Mouse (Mus musculus) cerebellum, adult (tissue): ENCODE data around the gene Hsdl2.
"Not testable (repeated sequence)": the region's sequence is repeated elsewhere in the genome, so short reads cannot be mapped to it uniquely, and the experiment has no call there.

Experiments used
- ATAC-seq: cut with Nextera tagmentation; 2 replicates; pipeline ENCODE4 v1.9.2; 2017; ENCODE audit warnings: mild to moderate bottlenecking, moderate library complexity, mixed read lengths; ENCODE audit not compliant: insufficient number of reproducible peaks, low FRiP score, low TSS enrichment

Gene Hsdl2

DNA sequence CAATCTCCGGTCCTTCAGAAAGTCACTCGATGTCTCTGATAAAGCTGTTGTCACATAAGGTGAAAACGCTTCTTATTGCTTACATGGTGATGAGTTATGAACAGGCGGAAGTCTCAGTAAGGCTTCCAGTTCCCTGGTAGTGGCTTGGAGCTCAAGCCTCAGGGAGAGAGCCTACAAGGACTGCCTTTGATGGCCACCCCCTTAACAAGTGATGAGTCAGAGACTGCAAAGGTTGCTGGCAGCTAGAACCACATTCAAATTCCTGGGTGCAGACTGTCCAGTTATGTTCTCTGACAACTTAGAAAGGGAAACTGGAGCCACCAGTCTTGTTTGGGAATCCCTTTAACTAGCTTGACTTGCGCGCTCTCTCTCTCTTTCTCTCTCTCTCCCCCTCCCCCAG is 21.2 kb upstream of the Hsdl2 start:
- ATAC-seq, result no peak

DNA sequence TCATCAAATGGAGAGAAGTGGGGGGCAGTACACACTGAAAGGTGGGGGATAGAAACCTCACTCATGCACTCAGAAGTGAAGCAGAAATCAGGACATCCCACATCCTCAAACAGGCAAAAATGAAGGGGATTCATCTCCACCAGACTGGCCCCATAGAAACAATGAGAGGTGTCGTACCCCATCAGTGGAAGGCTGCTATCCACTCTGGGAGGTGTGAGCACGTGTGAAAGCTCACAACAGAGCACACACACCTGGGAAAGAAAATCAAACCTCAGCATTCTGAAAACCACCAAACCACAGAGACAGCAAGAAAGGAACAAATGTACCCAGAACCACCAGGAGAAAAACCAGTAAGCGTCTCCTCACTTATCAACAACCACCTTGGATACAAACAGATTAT is 17.2 kb upstream of the Hsdl2 start:
- ATAC-seq, result no peak

DNA sequence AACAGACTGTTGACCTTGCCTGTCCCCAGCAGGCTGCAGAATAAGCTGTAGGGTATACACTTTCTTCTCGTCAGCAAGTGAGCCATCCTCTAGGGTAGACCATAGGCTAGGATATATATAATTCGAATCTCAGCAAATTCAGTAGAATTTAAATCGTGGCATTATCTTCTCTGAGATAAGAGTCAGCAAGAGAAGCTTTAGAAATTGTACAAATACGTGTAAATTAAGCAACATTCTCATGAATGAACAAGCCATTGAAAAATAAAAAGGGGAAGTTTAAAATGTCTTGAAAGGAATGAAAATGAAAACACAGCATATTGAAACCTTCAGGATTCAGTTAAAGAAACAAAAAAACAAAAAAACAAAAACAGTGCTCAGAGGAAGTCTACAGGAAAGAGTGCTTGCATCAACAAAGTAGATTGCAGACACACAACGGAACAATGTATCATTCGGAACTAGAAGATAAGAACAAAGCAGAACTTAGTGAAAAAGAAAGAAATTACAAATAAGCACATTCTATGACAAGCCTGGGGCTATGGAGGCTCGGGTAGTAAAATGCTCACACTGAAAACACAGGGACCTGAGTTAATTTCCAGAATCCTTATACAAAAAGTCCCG is 15.7 kb upstream of the Hsdl2 start:
- no peak for ATAC-seq

DNA sequence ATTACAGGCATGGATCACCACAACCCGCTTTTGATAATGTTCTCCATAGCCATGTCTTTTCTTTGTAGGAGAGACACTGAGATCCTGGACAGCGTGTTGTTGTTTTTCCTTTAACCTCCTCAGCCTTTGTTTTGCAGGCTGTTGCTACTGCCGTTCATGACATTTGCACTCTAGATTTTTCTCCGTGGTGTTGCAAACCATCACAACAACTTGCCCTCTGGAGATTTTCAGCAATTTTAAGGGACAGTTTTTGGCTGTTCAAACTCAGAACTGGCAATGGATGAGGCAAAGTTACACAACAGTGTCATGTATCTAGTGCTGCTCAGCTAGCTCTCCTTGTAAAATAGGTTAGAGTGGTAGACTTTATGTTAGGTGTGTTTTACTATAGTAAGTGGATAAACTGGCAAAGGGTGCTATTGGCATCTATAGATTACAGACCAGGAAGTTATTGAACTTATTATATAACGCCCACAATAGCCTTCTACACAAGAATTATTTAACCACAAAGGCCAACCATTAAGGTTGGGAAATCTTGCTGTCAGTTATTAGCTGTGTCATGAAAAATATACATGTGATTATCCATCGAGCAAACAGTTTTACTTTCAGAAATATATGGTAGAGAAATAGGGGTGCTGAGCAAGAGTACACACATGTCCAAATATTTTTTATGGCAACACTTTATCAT is 13.6 kb upstream of the Hsdl2 start:
- ATAC-seq, result no peak

DNA sequence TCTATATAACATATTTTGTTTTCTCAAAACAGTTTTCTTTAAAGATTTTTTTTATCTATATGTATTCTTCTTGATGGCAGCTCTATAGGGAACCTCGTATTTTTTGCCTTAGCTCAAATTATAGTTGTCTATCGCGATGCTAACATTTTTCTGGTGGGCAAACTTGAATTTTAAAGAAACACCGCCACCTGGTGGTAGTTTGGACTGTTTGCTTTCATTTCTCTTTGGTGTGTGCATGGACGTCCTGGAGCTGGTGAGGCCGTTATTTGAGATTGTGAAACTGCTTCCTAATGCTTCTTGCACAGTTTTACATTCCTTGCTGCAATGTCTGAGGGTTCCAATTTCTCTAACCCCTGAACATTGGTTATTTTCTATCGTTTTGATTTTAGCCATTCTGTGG is 11.8 kb upstream of the Hsdl2 start:
- ATAC-seq, result peak; percentile 45; the same call in 1 of the 2 replicates

DNA sequence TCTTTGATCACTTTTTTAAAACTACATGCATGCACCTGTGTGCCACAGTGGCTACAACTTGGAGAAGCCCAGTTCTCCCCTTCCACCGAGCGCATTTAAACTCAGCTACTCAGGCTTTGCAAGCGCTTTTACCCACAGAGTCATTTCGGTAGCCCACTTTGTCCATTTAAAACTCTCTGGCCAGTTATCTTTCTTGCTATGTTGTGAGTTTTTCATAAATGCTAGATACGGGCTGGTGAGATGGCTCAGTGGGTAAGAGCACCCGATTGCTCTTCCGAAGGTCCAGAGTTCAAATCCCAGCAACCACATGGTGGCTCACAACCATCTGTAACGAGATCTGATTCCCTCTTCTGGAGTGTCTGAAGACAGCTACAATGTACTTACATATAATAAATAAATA is 10.8 kb upstream of the Hsdl2 start:
- ATAC-seq, result not testable (repeated sequence)

DNA sequence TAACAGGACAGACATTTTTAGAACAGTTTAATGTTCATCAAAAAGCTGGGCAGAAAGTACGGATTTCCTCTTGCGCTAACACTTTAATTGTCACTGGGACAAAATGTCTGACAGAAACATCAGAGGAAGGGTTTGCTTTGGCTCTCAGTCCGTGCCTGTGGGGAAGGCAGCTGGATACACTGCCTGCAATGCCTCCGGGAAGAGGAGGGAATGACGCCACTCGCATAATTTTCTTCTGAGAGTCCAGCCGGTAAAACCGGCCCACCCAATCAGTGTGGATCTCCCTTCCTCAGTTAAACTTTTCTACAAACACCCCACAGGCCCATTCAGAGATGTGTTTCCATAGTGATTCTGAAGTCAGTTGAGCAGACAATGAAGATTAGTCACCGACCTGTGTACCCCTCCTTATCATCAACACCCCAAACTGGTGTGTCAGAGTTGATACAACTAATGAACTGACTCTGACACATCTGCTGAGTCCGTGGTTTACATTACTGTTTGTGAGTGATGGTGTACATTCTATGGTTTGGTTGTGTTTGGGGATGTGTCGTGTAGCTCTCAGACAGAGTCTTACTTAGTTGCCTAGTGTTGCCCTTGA is 8.7 kb upstream of the Hsdl2 start:
- ATAC-seq, result no peak

DNA sequence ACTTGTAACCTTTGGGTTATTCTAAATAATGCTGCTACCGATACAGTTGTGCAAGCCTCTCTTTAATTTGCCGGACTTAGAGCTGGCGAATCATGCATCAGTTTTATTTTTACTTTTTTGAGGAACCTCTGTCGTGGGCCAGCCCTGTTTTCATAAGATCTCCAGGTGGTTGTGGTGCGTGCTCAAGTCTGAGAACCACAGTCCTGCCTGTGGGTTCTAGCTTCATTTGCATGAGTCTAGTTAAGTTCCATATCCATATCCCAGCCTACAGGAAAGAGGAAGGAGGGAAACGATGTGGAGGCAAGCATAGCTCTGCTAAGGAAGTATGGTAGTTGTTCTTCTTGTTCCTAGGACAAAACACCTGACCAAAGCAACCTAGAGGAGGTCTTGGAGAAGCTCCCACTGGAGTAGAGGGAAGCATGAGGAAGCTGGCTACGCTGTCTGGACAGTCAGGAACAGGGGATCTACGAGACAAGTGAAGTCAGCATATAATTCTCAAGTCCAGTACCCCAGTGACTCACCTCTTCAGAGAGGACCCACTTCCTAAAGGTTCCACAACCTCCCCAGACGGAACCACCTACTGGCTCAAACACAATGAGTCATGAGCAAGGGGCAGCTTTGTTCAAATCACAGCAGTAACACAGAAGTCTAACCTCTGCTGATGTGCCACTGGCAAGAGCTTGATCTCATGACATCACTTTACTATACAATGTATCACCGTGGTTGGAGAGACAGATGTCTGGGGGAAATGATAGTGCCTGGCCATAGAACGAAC is 6.0 kb upstream of the Hsdl2 start:
- ATAC-seq, result no peak

DNA sequence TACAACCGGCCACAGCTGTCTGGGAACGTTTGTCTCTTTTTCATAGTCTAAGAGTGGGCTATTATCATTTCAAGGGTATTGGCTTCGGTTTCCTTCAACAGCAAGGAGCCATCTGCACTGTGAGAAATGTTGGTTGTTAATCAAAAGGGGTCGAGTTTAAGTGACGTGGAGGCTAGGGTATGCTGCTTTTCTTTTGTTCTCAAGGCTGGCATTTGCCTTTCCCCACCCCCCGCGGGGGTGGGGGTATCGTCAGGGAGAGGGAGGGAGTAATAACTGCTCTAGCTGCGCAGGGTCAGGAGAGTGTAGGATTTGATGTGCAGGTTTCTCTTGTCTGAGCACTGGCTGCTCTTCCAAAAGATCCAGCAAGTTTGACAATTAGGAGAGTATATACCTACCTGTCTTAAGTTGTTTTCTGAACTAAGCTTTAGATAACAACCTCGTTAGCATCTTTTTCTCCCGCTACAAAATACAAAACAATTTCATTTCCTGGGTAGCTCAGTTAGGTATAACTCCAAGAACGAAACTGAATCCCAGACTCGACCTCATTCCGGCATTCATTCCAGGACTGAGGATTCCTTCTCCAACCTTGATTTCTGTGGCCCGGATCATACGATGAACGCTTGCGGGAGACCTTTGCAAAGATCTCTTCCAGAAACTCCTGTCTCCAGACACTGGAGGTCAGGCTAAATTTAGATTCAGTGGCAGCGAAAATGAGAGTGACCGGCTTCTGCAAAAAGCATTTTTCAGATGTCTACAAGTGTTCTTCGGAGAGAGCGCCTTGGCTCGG is 675 bp upstream of the Hsdl2 start:
- peak; percentile 29; the same call in 1 of the 2 replicates for ATAC-seq

DNA sequence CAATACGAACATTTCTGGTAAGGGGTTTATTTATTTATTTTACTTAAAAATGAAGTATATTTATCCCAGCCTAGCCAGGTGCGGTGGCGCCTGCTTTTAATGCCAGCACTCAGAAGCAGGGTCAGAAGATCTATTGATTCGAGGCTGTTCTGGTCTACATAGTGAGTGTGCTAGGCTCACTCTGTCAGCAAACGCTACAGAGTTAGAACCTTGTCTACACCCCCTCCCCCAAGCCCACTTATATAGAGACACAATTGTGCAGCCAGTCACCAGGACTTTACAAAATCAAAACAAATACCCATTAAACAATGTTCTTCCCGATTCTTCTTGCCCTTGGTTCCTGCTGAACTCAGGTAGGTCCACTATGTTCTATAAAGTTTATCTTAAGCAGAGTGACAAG is 823 bp downstream of the Hsdl2 start:
- no peak for ATAC-seq

DNA sequence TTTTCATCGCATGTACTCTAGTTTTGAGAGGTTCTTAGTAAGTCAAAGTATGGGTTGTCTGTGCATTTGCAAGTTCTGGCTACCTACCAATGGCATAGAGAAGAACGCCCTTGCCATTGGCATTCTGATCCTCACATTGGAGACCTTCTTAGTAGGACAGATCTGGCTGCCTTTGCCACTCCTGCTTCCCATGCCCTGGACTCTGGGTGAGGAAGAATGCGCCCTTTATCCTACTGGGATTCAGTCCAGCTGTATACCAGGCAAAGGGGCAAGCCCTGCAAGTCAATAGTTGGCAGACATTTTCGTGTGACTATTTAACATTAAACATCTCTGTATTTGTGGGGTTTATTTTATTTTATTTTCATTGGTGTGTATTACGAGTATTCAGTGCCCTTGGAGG is 3.7 kb downstream of the Hsdl2 start:
- no peak for ATAC-seq

DNA sequence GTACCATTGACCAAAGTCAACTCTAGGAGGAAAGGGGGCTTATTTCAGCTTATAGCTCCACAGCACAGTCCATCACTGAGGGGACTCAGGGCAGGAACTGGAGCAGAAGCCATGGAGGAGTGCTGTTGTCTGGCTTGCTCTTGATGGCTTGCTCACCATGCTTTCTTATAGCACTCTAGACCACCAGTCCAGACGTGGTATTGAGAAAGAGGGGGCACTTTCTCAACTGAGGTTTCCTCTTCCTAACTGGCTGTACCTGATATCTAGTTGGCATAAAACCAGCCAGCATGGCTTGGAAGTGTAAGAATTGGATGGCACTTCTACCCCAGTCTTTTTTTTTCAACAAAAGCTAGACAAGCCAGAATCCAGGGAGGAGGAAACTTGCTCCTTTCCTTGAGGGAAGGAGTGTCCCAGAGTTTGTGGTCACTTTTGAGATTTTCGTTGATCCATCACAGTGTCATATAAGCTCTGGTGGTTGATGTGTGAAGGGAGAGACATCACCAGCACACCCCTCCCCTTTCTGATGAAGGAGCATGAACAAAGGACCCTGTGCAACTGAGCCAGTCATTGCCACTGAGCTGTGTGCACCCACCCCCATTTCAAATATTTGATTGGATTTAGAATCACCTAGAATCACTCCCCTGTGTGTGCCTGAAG is 6.0 kb downstream of the Hsdl2 start:
- ATAC-seq, result no peak

DNA sequence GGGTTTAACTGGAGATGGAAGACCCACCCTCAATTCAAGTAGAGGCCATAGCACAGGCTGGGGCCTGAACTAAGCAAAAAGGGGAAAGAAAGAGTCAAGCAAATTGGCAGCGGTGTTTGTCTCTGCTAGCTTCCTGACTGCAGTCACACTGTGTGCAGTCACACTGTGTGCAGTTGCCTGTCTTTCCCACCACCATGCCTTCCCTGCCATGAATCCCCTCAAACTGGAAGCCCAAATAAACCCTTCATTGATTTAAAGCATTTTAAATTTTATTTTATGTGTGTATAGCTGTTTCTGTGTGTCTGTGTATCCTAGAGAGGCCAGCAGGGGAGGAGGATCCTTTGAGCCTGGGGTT is 6.5 kb downstream of the Hsdl2 start:
- no peak for ATAC-seq

DNA sequence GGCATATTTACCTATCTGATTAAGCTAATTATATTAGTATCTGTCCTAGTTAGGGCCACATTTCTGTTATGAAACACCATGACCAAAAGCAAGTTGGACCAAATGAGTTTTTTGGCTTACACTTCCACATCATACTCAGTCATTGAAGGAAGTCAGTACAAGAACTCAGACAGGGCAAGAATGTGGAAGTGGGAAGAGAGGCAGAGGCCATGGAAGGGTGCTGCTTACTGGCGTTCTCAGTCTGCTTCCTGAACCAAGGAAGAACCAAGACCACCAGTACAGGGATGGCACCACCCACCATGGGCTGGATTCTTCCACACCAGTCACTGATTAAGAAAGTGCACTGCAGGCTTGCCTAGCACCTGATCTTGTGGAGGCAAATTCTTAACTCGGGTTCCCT is 13.3 kb downstream of the Hsdl2 start:
- ATAC-seq, result no peak

DNA sequence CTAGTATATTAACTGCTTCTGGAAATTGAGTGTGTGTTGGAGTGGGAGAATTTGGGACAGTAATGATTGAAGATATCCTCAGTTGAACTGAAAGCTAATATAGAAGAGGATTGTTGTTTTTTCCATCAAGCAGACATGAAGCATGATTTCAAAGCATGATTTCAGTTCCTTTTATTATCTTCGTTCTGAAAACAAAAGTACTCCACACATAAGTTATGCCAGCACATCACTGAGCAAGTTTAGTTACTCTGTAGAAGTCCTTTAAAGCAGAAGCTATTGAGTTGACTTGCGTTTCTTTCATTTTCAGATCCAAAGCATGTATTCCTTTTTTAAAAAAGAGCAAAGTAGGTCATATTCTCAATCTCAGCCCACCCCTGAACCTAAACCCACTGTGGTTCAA is 15.2 kb downstream of the Hsdl2 start:
- ATAC-seq, result no peak

DNA sequence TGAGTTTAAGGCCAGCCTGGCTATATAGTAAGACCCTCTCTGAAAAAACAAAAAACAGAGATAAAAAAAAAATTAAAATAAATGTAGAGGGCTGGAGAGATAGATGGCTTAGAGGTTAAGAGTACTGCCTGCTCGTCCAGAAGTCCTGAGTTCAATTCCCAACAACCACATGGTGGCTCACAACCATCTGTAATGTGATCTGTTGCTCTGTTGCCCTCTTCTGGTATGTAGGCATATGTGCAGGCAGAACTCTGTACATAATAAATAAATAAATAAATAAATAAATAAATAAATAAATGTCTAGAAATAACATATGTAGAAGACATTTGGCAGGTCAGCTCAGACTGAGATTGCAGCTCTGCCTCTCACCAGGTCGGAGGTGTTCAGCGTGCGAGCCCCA is 21.3 kb downstream of the Hsdl2 start:
- no peak for ATAC-seq

DNA sequence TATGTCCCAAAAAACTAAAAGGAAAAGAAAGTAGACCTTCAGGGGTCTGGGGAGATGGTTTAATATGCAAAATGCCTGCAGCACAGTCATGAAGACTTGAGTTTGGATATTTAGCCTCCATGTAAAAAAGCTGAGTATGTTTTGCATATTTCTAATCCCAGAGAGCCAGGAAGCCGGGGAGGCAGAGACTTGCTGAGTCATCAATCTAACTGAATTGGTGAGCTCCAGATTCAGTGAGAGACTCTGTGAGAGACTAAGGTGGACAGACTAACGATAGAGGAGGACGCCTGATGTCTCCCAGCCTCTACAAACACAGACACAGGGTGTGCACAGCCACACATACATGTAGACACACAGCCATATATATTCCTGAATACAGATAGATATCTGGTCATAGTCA is 23.5 kb downstream of the Hsdl2 start:
- no peak for ATAC-seq

DNA sequence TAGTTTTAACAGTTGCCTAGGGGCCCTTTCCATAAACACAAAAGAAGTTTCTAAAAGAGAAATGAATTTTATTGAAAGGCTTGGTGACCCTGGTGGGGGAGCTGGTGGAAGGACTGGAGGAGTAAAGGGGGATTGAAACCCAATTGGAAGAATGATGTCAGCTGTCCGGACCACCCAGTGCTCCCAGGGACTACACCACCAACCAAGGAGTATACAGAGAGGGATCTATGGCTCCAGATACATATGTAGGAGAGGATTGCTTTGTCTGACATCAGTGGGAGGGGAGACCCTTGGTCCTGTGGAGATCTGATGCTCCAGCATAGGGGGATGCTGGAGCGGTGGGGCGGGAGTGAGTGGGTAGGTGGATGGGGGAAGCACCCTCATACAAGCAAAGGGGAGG is 24.1 kb downstream of the Hsdl2 start:
- ATAC-seq, result no peak

DNA sequence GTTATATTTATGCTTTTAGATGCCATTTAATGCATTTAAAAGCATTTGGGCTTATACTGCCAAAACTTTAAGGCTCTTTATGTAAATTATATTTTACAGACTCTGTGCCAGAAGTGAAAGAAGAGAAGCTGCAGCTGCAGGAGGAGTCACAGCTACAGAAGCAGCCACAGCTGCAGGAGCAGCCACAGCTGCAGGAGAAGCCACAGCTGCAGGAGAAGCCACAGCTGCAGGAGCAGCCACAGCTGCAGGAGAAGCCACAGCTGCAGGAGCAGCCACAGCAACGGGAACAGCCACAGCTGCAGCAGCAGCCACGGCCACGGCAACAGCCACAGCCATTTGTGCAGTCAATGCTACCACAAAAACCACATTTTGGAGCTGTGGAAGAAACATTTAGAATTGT is 29.0 kb downstream of the Hsdl2 start:
- no peak for ATAC-seq

DNA sequence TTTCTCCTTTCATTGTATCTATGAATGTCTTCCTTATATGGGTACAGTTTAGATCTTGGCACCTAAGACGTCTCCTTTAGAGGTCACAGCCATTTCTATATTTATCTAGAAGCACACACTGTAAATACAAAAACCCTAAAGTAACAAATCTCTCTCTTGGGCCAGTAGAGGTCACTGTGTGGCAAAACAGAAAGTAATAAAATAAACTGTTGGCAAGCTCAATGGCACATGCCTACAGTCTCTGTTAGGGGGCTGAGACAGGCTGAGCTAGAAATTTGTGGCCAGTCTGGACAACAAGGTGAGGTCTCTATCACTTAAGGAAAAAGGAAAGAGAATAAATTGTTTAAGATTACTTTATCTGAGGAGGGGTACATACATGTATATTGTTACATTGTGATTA is 33.6 kb downstream of the Hsdl2 start:
- ATAC-seq, result peak; percentile 61; the same call in 1 of the 2 replicates
